Mouse (Mus musculus) macrophage (primary cell): Measurements from ENCODE around the gene LTO1. TPM values are rescaled to one million over a fixed set of nuclear protein-coding genes. Genes with fewer than 3 reads are reported as not detected.
"Not testable (repeated sequence)": the region's sequence is repeated elsewhere in the genome, so short reads cannot be mapped to it uniquely, and the experiment has no call there.

Source experiments
- H3K27ac ChIP-seq: fragments of 350-480 bp; formaldehyde crosslinking; 2 replicates; pipeline ENCODE4 v1.9.0; 2021
- H3K36me3 ChIP-seq: fragments of 350-480 bp; formaldehyde crosslinking; 2 replicates; pipeline ENCODE4 v1.9.0; 2021; ENCODE audit errors: inconsistent target
- H3K4me3 ChIP-seq: fragments of 350-480 bp; formaldehyde crosslinking; 2 replicates; pipeline ENCODE4 v1.9.0; 2021; ENCODE audit errors: inconsistent target
- H3K79me2 ChIP-seq: fragments of 350-480 bp; formaldehyde crosslinking; 2 replicates; pipeline ENCODE4 v1.9.0; 2021; ENCODE audit errors: inconsistent target
- WGBS: methylation state at CpG from one replicate; pipeline ENCODE4 v1.1.7; 2026; ENCODE audit warnings: inconsistent platforms; ENCODE audit not compliant: missing documents; 5-methylcytosine and 5-hydroxymethylcytosine counted together
- polyA plus RNA-seq: library from polyadenylated mRNA; stranded (reverse); fragments of 250-400 nt; gene quantifications from 3 replicates; pipeline ENCODE4 v1.2.4, GENCODE M21; 2018; ENCODE audit warnings: inconsistent platforms
- total RNA-seq, 78 experiments: library from RNA; depleted of rRNA; stranded (reverse); fragments of 250-400 nt; gene quantifications; 1 replicate in 9 of 78; 2 replicates in 24 of 78; 3 replicates in 43 of 78; 4 replicates in 2 of 78; pipeline ENCODE4 v1.2.4; 2018; ENCODE audit warnings: inconsistent platforms in 56 of 78

LTO1 gene
- 100 to 1,000 TPM in 6 of 26 experiments, 10 to 100 TPM in 20; 28.8 to 118 (median 75.9) TPM for total RNA-seq (2018; cell fraction: chromatin; rRNA removed)
- 10 to 100 TPM; 12.2 to 33.4 (median 25.6) TPM for total RNA-seq (2018; cell fraction: cytosol; rRNA removed)
- total RNA-seq (2018; cell fraction: nucleus; rRNA removed): 10 to 100 TPM; 23.5 to 71.9 (median 45.9) TPM
- 35.0 to 45.0 TPM (median 40.9 TPM) in 3 replicates for polyA plus RNA-seq

- WGBS: 2% methylated on average over 54 of the region's 55 CpGs
- H3K27ac ChIP-seq: peak within 1 kb of the TSS; percentile 61
- peaks cover 24% of the 10 kb centered on the region; the same call in 1 of the 2 replicates for H3K36me3 ChIP-seq
- peaks cover 23% of the 10 kb centered on the region for H3K79me2 ChIP-seq
- peak within 1 kb of the TSS; percentile 98 for H3K4me3 ChIP-seq
These were observed at the start of gene LTO1 for GRCm38 (mm10) chr7:144914948-144915750. TSS of gene LTO1 (plus strand) at chr7:144915100.

- Histone ChIP-seq H3K27ac (no peak overlapping the region), H3K36me3 (no peaks in the 10 kb centered on the region), H3K4me3 (no peak overlapping the region), H3K79me2 (no peaks in the 10 kb centered on the region)
- 73% methylated on average over 4 of the region's 4 CpGs for WGBS
These were observed 47.7 kb upstream of the LTO1 start for GRCm38 (mm10) chr7:144867161-144867560.

- Histone ChIP-seq H3K79me2 (no peaks in the 10 kb centered on the region), H3K36me3 (no peaks in the 10 kb centered on the region), H3K4me3 (no peak overlapping the region), H3K27ac (no peak overlapping the region)
- 86% methylated on average over 8 of the region's 8 CpGs for WGBS
These were observed 47.3 kb upstream of the LTO1 start for GRCm38 (mm10) chr7:144867602-144868001.

- WGBS: 49% methylated on average over 4 of the region's 4 CpGs
- Histone ChIP-seq H3K36me3 (no peaks in the 10 kb centered on the region), H3K79me2 (no peaks in the 10 kb centered on the region), H3K27ac (no peak overlapping the region), H3K4me3 (no peak overlapping the region)
These were observed 42.5 kb upstream of the LTO1 start for GRCm38 (mm10) chr7:144872420-144872819.

GRCm38 (mm10) chr7:144873160-144873559 lies 41.7 kb upstream of the LTO1 start:
- H3K36me3 ChIP-seq: no peaks in the 10 kb centered on the region
- H3K4me3 ChIP-seq: no peak overlapping the region
- 95% methylated on average over 4 of the region's 4 CpGs for WGBS
- H3K79me2 ChIP-seq: no peaks in the 10 kb centered on the region
- no peak overlapping the region for H3K27ac ChIP-seq

GRCm38 (mm10) chr7:144874226-144874625 lies 40.7 kb upstream of the LTO1 start:
- no peak overlapping the region for H3K4me3 ChIP-seq
- H3K27ac ChIP-seq: no peak overlapping the region
- H3K79me2 ChIP-seq: no peaks in the 10 kb centered on the region
- H3K36me3 ChIP-seq: no peaks in the 10 kb centered on the region
- 89% methylated on average over 4 of the region's 4 CpGs for WGBS

- WGBS: 100% methylated on average over 1 of the region's 1 CpGs
- no peak overlapping the region for H3K27ac ChIP-seq
These were observed 36.5 kb upstream of the LTO1 start for GRCm38 (mm10) chr7:144878401-144878800.

GRCm38 (mm10) chr7:144883106-144883505 lies 31.8 kb upstream of the LTO1 start:
- H3K27ac ChIP-seq: no peak overlapping the region
- no peaks in the 10 kb centered on the region for H3K79me2 ChIP-seq
- H3K4me3 ChIP-seq: no peak overlapping the region
- 86% methylated on average over 2 of the region's 2 CpGs for WGBS
- H3K36me3 ChIP-seq: no peaks in the 10 kb centered on the region

More at GRCm38 (mm10) chr7:144878401-144878800, 36.5 kb upstream of the LTO1 start:
- Histone ChIP-seq H3K36me3 (no peaks in the 10 kb centered on the region), H3K4me3 (no peak overlapping the region), H3K79me2 (no peaks in the 10 kb centered on the region)

GRCm38 (mm10) chr7:144887672-144888071 lies 27.2 kb upstream of the LTO1 start:
- Histone ChIP-seq H3K36me3 (no peaks in the 10 kb centered on the region), H3K79me2 (no peaks in the 10 kb centered on the region), H3K27ac (no peak overlapping the region), H3K4me3 (no peak overlapping the region)
- WGBS: 80% methylated on average over 2 of the region's 2 CpGs

- no peak overlapping the region for H3K4me3 ChIP-seq
- no peaks in the 10 kb centered on the region for H3K79me2 ChIP-seq
- no peaks in the 10 kb centered on the region for H3K36me3 ChIP-seq
- no peak overlapping the region for H3K27ac ChIP-seq
- WGBS: 21% methylated on average over 18 of the region's 18 CpGs
These were observed 26.2 kb upstream of the LTO1 start for GRCm38 (mm10) chr7:144888564-144889299.

- not testable (repeated sequence) for H3K4me3 ChIP-seq, H3K36me3 ChIP-seq, H3K79me2 ChIP-seq, H3K27ac ChIP-seq
- no CpG with 5 or more reads among the region's 1 CpGs for WGBS
These were observed 24.2 kb upstream of the LTO1 start for GRCm38 (mm10) chr7:144890661-144891060.

- Histone ChIP-seq H3K79me2 (no peaks in the 10 kb centered on the region), H3K27ac (no peak overlapping the region), H3K36me3 (no peaks in the 10 kb centered on the region), H3K4me3 (no peak overlapping the region)
- WGBS: 91% methylated on average over 2 of the region's 2 CpGs
These were observed 23.0 kb upstream of the LTO1 start for GRCm38 (mm10) chr7:144891863-144892262.

GRCm38 (mm10) chr7:144892322-144892721 lies 22.6 kb upstream of the LTO1 start:
- WGBS: 65% methylated on average over 6 of the region's 6 CpGs
- H3K36me3 ChIP-seq: no peaks in the 10 kb centered on the region
- H3K79me2 ChIP-seq: no peaks in the 10 kb centered on the region
- no peak overlapping the region for H3K27ac ChIP-seq
- H3K4me3 ChIP-seq: no peak overlapping the region

GRCm38 (mm10) chr7:144894191-144894590 lies 20.7 kb upstream of the LTO1 start:
- H3K27ac ChIP-seq: no peak overlapping the region
- no peak overlapping the region for H3K4me3 ChIP-seq
- no peaks in the 10 kb centered on the region for H3K36me3 ChIP-seq
- 9% methylated on average over 5 of the region's 5 CpGs for WGBS
- no peaks in the 10 kb centered on the region for H3K79me2 ChIP-seq

GRCm38 (mm10) chr7:144894706-144895105 lies 20.2 kb upstream of the LTO1 start:
- H3K36me3 ChIP-seq: no peaks in the 10 kb centered on the region
- no peak overlapping the region for H3K27ac ChIP-seq
- 22% methylated on average over 4 of the region's 4 CpGs for WGBS
- H3K79me2 ChIP-seq: no peaks in the 10 kb centered on the region
- no peak overlapping the region for H3K4me3 ChIP-seq
